Mouse (Mus musculus): ENCODE data around the gene Lyzl4.

- no peak for TF ChIP-seq CHD1 (IDR thresholded peaks at IDR 0.05; ENCODE audit: low read depth, low read length)
- no peak for TF ChIP-seq POLR2A (IDR thresholded peaks at IDR 0.05; ENCODE audit: low read depth, low read length)
- no peak for TF ChIP-seq CTCF (conservative IDR thresholded peaks at IDR 0.05 in 1 of 2, IDR thresholded peaks at IDR 0.05 in 1 of 2; ENCODE audit: low read depth in 2 of 2, low read length in 2 of 2)
- TF ChIP-seq POLR2AphosphoS2 (IDR thresholded peaks at IDR 0.05; ENCODE audit: low read depth, low read length) = no peak
- no peak for TF ChIP-seq ETS1 (conservative IDR thresholded peaks at IDR 0.05; ENCODE audit: low read depth, low read length)
- TF ChIP-seq NRF1 (IDR thresholded peaks at IDR 0.05; ENCODE audit: low read depth, low read length) = no peak
- TF ChIP-seq EP300 (IDR thresholded peaks at IDR 0.05; ENCODE audit: low read length) = no peak
- no peak for TF ChIP-seq CHD2 (IDR thresholded peaks at IDR 0.05; ENCODE audit: low read length)
- TF ChIP-seq ZNF384 (IDR thresholded peaks at IDR 0.05; ENCODE audit: low read depth, low read length) = no peak
- no peak for TF ChIP-seq MAX (IDR thresholded peaks at IDR 0.05; ENCODE audit: low read length)
- no peak for TF ChIP-seq ZMIZ1 (IDR thresholded peaks at IDR 0.05; ENCODE audit: low read depth, low read length)
- no peak for TF ChIP-seq TBP (conservative IDR thresholded peaks at IDR 0.05; ENCODE audit: low read depth, low read length)
Observed at GRCm38 (mm10) chr9:121589533-121589932, 52.4 kb downstream of the Lyzl4 start.
